Mouse (Mus musculus): ENCODE measurements around the gene Zfp553. TPM values are rescaled to one million over a fixed set of nuclear protein-coding genes. Genes with fewer than 3 reads are reported as not detected.
A peak's percentile ranks its signal among the peaks of the same experiment; 100 is the strongest.

Gene Zfp553
- polyA plus RNA-seq, 1 experiment: 11.4 TPM

DNA sequence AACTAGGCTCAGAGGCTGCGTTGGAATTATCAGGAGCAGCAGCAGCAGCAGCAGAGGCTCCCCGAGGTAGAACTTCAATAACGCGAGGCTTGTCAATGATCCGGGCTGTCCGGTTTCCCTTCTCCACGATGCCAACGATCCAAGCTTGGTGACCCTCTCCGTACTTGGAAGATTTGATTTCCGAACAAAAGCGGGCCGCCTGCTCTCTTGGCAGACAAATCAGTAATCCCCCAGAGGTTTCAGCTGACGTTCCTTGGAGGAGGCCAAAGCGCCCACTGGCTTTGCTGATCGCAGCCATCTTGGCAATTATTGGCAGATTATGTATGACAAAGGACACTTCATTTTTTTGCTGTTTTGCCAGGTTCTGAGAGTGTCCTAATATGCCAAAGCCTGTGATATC, 39.7 kb downstream of the Zfp553 start:
- Histone ChIP-seq H3K27me3 (ENCODE audit: control insufficient read depth, insufficient read depth, insufficient read length) (no peaks in the 10 kb centered on the region), H3ac (ENCODE audit: control insufficient read depth, insufficient read length) (no peak overlapping the region), H3K4me3 (peak overlapping the region; percentile 46), H3K36me3 (ENCODE audit: control insufficient read depth, insufficient read depth) (no peaks in the 10 kb centered on the region), H3K79me2 (ENCODE audit: control insufficient read depth, insufficient read depth) (peaks cover 4% of the 10 kb centered on the region), H3K4me2 (ENCODE audit: low read depth) (peak overlapping the region; percentile 71)
- TF ChIP-seq E2F4 (IDR thresholded peaks at IDR 0.05; ENCODE audit: insufficient read depth) (no peak), SRF (IDR thresholded peaks at IDR 0.05; ENCODE audit: control insufficient read depth, insufficient read length, low read depth) (no peak), REST (IDR thresholded peaks at IDR 0.05; ENCODE audit: insufficient read depth, insufficient read length) (no peak), POLR2A (IDR thresholded peaks at IDR 0.05; ENCODE audit: insufficient read length, low read depth) (no peak), CEBPB (IDR thresholded peaks at IDR 0.05; ENCODE audit: insufficient read depth, poor library complexity, severe bottlenecking) (no peak), POLR2AphosphoS2 (IDR thresholded peaks at IDR 0.05; ENCODE audit: insufficient read length, low read depth) (no peak)

- Histone ChIP-seq H3K4me3 (peak overlapping the region; percentile 46), H3K36me3 (ENCODE audit: control insufficient read depth, insufficient read depth) (no peaks in the 10 kb centered on the region), H3K27me3 (ENCODE audit: control insufficient read depth, insufficient read depth, insufficient read length) (no peaks in the 10 kb centered on the region), H3K79me2 (ENCODE audit: control insufficient read depth, insufficient read depth) (peaks cover 4% of the 10 kb centered on the region), H3K4me2 (ENCODE audit: low read depth) (peak overlapping the region; percentile 71), H3ac (ENCODE audit: control insufficient read depth, insufficient read length) (peak overlapping the region; percentile 82)
- TF ChIP-seq MYOG (IDR thresholded peaks at IDR 0.05; ENCODE audit: control insufficient read depth in 1 of 3, insufficient read depth in 1 of 3, insufficient read length in 2 of 3, low read depth in 2 of 3) (no peak), POLR2AphosphoS2 (IDR thresholded peaks at IDR 0.05; ENCODE audit: insufficient read length, low read depth) (no peak), MYOD1 (IDR thresholded peaks at IDR 0.05; ENCODE audit: control insufficient read depth in 1 of 3, insufficient read length in 2 of 3, low read depth in 2 of 3) (no peak), SRF (IDR thresholded peaks at IDR 0.05; ENCODE audit: control insufficient read depth, insufficient read length, low read depth) (no peak)
These were observed 40.5 kb downstream of the Zfp553 start for GRCm38 (mm10) chr7:127273118-127273923.

DNA sequence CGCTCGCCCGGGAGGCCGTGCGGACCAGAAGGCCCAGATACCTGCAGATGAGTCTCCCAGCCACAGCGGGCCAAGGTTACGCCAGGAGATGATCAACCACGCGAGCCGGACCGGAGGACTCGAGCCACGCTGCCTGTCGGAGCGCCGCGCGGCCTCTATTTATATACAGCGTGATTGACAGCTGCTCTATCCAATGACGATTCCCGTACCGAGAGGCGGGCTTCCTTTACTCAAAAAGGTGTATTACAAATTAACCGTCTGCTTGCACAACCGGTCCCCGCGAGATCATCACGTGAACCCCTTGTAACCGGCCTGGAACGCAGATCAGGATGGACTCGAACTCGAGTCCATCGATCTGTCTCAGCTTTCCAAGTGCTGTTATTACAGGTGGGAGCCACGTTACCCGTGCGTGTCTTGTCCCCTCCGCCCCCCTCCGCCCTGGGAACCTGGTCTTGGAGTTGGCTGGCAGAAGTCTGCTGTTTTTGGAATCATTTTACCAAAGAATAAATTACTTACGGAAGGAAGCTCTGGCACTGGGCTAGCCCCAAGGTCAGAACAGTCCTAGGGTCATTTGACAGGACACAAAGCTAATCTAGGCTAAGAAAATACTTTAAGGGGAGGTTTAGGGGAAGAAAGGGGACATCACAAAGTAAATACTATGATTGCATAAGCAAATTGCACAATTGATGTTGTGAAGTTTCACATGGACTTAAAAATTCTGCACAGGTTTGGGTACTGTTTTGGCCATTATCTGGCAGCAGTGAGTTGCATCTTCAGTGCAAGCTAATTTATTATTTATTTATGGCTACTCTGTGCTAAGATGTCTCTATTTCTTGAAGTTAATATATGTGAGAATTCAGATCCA, 41.3 kb downstream of the Zfp553 start, which contains the start of gene Sephs2:
Gene Sephs2, minus strand, starts transcription at position 131 of the 865 bp plus-strand sequence.
- TF ChIP-seq CEBPB (IDR thresholded peaks at IDR 0.05; ENCODE audit: insufficient read depth, poor library complexity, severe bottlenecking): 0 out of 2 replicates have a peak, but pooled peaks have one; percentile 45
- TF ChIP-seq MAX (IDR thresholded peaks at IDR 0.05; ENCODE audit: low read depth): no peak
- TF ChIP-seq REST (IDR thresholded peaks at IDR 0.05; ENCODE audit: insufficient read depth, insufficient read length): peak; percentile 20
- peak in 1 of 3 experiments; percentile 3 for TF ChIP-seq MYOD1 (IDR thresholded peaks at IDR 0.05; ENCODE audit: control insufficient read depth in 1 of 3, insufficient read length in 2 of 3, low read depth in 2 of 3)
- no peak for TF ChIP-seq TCF12 (IDR thresholded peaks at IDR 0.05; ENCODE audit: insufficient read depth, poor library complexity, severe bottlenecking)
- TF ChIP-seq POLR2AphosphoS2 (IDR thresholded peaks at IDR 0.05; ENCODE audit: insufficient read length, low read depth): peak; percentile 93
- peak; percentile 42 for TF ChIP-seq USF1 (IDR thresholded peaks at IDR 0.05; ENCODE audit: low read depth)
- TF ChIP-seq POLR2A (IDR thresholded peaks at IDR 0.05; ENCODE audit: insufficient read length, low read depth): peak; percentile 97
- peak within 1 kb of the TSS; percentile 82 for H3ac ChIP-seq (ENCODE audit: control insufficient read depth, insufficient read length)
- peaks cover 4% of the 10 kb centered on the region for H3K79me2 ChIP-seq (ENCODE audit: control insufficient read depth, insufficient read depth)
- H3K4me2 ChIP-seq (ENCODE audit: low read depth): peak within 1 kb of the TSS; percentile 76
- H3K27me3 ChIP-seq (ENCODE audit: control insufficient read depth, insufficient read depth, insufficient read length): no peaks in the 10 kb centered on the region
- peak within 1 kb of the TSS; percentile 46 for H3K4me3 ChIP-seq
- no peaks in the 10 kb centered on the region for H3K36me3 ChIP-seq (ENCODE audit: control insufficient read depth, insufficient read depth)

DNA sequence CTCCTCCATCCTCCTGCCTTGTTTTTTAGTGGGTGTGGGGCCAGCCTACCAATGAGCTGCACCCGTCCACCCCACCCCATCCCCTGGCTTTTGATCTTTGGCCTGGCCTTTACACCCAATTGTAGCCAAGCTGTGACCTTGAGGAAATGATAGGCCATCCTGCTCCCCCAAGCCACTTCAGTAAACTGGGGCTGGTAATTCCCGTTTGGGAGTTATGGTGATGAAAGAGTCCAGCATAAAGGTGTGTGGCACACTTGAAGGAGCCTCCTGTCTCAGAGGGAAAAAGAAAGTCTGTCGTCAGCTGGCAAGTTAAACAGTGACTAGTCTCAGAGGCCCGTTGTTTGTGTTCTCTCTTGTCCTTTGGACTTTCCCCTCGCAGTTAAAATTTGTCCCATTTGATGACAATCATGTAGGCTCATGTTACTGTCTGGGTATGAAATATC, 43.7 kb downstream of the Zfp553 start:
- no peak for TF ChIP-seq MAX (IDR thresholded peaks at IDR 0.05; ENCODE audit: low read depth)
- TF ChIP-seq SRF (IDR thresholded peaks at IDR 0.05; ENCODE audit: control insufficient read depth, insufficient read length, low read depth): no peak
- TF ChIP-seq REST (IDR thresholded peaks at IDR 0.05; ENCODE audit: insufficient read depth, insufficient read length): no peak
- TF ChIP-seq MYOG (IDR thresholded peaks at IDR 0.05; ENCODE audit: control insufficient read depth in 1 of 3, insufficient read depth in 1 of 3, insufficient read length in 2 of 3, low read depth in 2 of 3): no peak
- Histone ChIP-seq H3K4me3 (no peak overlapping the region), H3K79me2 (ENCODE audit: control insufficient read depth, insufficient read depth) (peaks cover 4% of the 10 kb centered on the region), H3ac (ENCODE audit: control insufficient read depth, insufficient read length) (no peak overlapping the region), H3K4me2 (ENCODE audit: low read depth) (no peak overlapping the region), H3K27me3 (ENCODE audit: control insufficient read depth, insufficient read depth, insufficient read length) (no peaks in the 10 kb centered on the region), H3K36me3 (ENCODE audit: control insufficient read depth, insufficient read depth) (no peaks in the 10 kb centered on the region)

GRCm38 (mm10) chr7:127278311-127278710, 45.5 kb downstream of the Zfp553 start:
- TF ChIP-seq MAX (IDR thresholded peaks at IDR 0.05; ENCODE audit: low read depth) (no peak), CEBPB (IDR thresholded peaks at IDR 0.05; ENCODE audit: insufficient read depth, poor library complexity, severe bottlenecking) (no peak)
- H3K4me3 ChIP-seq: no peak overlapping the region
- no peaks in the 10 kb centered on the region for H3K27me3 ChIP-seq (ENCODE audit: control insufficient read depth, insufficient read depth, insufficient read length)

More at GRCm38 (mm10) chr7:127278311-127278710, 45.5 kb downstream of the Zfp553 start:
- H3K36me3 ChIP-seq (ENCODE audit: control insufficient read depth, insufficient read depth): no peaks in the 10 kb centered on the region
- no peak overlapping the region for H3K4me2 ChIP-seq (ENCODE audit: low read depth)
- H3K79me2 ChIP-seq (ENCODE audit: control insufficient read depth, insufficient read depth): peaks cover 1% of the 10 kb centered on the region
- H3ac ChIP-seq (ENCODE audit: control insufficient read depth, insufficient read length): no peak overlapping the region

Measured in myocyte (in vitro differentiated cells).